ENCODE assay signal across 7 mouse cellular contexts in the genomic region with DNA sequence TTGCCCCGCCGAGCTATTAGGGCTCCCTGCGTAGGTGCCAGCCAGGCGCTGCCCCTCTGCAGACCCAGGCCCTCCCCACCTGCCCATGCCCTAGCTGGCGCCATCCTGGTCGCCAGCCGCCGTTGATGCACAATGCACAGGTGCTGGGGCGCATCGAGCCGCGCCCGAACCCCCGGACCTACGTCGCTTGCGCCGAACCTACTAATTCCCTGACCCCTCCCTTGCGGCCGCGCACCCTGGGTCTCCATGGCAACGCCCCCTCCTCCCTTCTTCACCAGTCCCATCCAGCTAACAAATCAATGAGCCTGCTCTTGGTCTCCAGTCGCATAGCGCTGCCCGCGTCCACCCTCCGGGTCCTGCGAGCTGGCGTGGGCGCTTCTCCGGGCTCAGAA. TPM values are rescaled to one million over a fixed set of nuclear protein-coding genes. Genes with fewer than 3 reads are reported as not detected.
DNase-seq lines count a peak whose midpoint lies in the region; TF ChIP-seq lines count a peak whose summit lies in the region.

No protein-coding gene starts in this region.

- no peak for TF ChIP-seq CTCF in brain, embryonic 14.5 days (IDR thresholded peaks at IDR 0.05; ENCODE audit: borderline replicate concordance, extremely low read depth, insufficient read depth, insufficient read length)

- peak; percentile 82 for DNase-seq in left cerebral cortex, postnatal 4 days
- no peak for DNase-seq in left cerebral cortex, postnatal 36 days (ENCODE audit: low spot score in 2 of 2)
- DNase-seq in brain, embryonic 14.5 days (ENCODE audit: low read depth) = peak; percentile 91
- DNase-seq in forelimb bud, embryonic 11.5 days (ENCODE audit: low read depth, low spot score) = peak; percentile 79
- DNase-seq in lung, postnatal 10 days = peak; percentile 63
- DNase-seq in testis, postnatal 14 days (ENCODE audit: low spot score) = peak; percentile 78
- DNase-seq in gastrocnemius, postnatal 10 days = no peak

- intact Hi-C loops in left cerebral cortex, postnatal 4 days (cut with DNase I) = loop anchor here (5.0 kb wide), 1 partner anchor 51 kb away; no protein-coding TSS in a partner anchor
- intact Hi-C loops in left cerebral cortex, postnatal 36 days (cut with DNase I) = loop anchor here (2.0 kb wide), 1 partner anchor 15 kb away; no protein-coding TSS in a partner anchor

- no peak for TF ChIP-seq POLR2A in brain, embryonic 14.5 days (IDR thresholded peaks at IDR 0.05; ENCODE audit: borderline replicate concordance, extremely low read depth, insufficient read depth, insufficient read length, poor library complexity, severe bottlenecking)

RNA-seq across cellular contexts. Expression of gene Cbx8, which starts 0.6 kb away (rescaled TPM):
- 10 to 100 TPM; 13.0 to 15.6 TPM for total RNA-seq in left cerebral cortex, postnatal 4 days (2021)
- 10 to 100 TPM; 12.3 to 16.0 TPM for total RNA-seq in left cerebral cortex, postnatal 36 days (2021)
- 6.5 and 10.4 TPM in 2 replicates for polyA plus RNA-seq in brain, embryonic 14.5 days (2012; rRNA removed)
- total RNA-seq in gastrocnemius, postnatal 10 days (2021) = 1 to 10 TPM; 2.3 to 4.7 TPM

RNA-seq across cellular contexts. Expression of gene Cbx2, which starts 18.6 kb away (rescaled TPM):
- 1 to 10 TPM; 6.8 to 7.4 TPM for total RNA-seq in left cerebral cortex, postnatal 4 days (2021)
- 1 to 10 TPM; 2.6 to 2.7 TPM for total RNA-seq in left cerebral cortex, postnatal 36 days (2021)
- 30.0 and 40.1 TPM in 2 replicates for polyA plus RNA-seq in brain, embryonic 14.5 days (2012; rRNA removed)
- total RNA-seq in gastrocnemius, postnatal 10 days (2021) = 1 to 10 TPM; 2.3 to 3.0 TPM

RNA-seq across cellular contexts. Expression of gene Cbx4, which starts 44.7 kb away (rescaled TPM):
- total RNA-seq in left cerebral cortex, postnatal 4 days (2021) = 10 to 100 TPM; 40.8 to 45.2 TPM
- 10 to 100 TPM; 60.9 to 68.6 TPM for total RNA-seq in left cerebral cortex, postnatal 36 days (2021)
- 30.0 and 34.7 TPM in 2 replicates for polyA plus RNA-seq in brain, embryonic 14.5 days (2012; rRNA removed)
- total RNA-seq in gastrocnemius, postnatal 10 days (2021) = 1 to 10 TPM; 6.2 to 9.1 TPM

RNA-seq across cellular contexts. Expression of gene Enpp7, which starts 53.3 kb away (rescaled TPM):
- not detected for total RNA-seq in left cerebral cortex, postnatal 4 days (2021)
- total RNA-seq in left cerebral cortex, postnatal 36 days (2021) = not detected
- 0.07 TPM in 1 of 2 replicates, not detected in the other for polyA plus RNA-seq in brain, embryonic 14.5 days (2012; rRNA removed)
- total RNA-seq in gastrocnemius, postnatal 10 days (2021) = not detected

Comparison
In these comparisons a context has a peak if more than half of its experiments do, and no peak if none do; other contexts are left out.
1. DNase-seq: peak in left cerebral cortex, postnatal 4 days (single experiment), brain, embryonic 14.5 days (single experiment), forelimb bud, embryonic 11.5 days (single experiment), lung, postnatal 10 days (single experiment) and testis, postnatal 14 days (single experiment); none in left cerebral cortex, postnatal 36 days (0 of 2) and gastrocnemius, postnatal 10 days (single experiment).
2. RNA of gene Cbx4, which starts 44.7 kb away (total RNA-seq): 60.9 to 68.6 TPM in left cerebral cortex, postnatal 36 days and 40.8 to 45.2 TPM in left cerebral cortex, postnatal 4 days; 6.2 to 9.1 TPM in gastrocnemius, postnatal 10 days; every median in the first group is over 4 times any median in the second.